ENCODE assay signal across 7 mouse cellular contexts in the genomic region with DNA sequence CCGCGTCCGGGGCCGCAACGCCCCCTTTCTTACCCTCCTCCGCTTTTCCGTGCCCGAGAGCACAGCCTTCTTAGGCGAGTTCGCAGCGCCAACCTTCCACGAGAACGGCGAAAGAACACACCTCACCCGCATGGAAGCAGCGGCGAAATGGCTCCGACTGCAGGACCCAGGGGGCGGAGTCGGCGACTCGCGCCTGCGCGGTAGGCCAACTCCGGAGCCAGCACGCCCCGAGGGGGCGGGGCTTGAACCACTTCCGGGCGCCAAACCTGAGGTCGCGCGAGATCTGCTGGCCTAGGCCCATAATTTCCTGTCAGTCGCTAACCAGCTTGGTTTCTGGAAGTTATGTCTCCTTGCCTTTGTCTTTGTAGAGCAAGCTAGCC. TPM values are rescaled to one million over a fixed set of nuclear protein-coding genes. Genes with fewer than 3 reads are reported as not detected.
A peak's percentile ranks its signal among the peaks of the same experiment; 100 is the strongest.
DNase-seq lines count a peak whose midpoint lies in the region; ATAC-seq lines count a peak whose summit lies in the region.

Gene Dhx9, minus strand, starts transcription at position 161 of the 380 bp plus-strand sequence.

- H3K36me3 ChIP-seq in intestine, embryonic 15.5 days, result no peaks in the 10 kb centered on the region
- H3K36me3 ChIP-seq in midbrain, embryonic 10.5 days, result peaks cover 20% of the 10 kb centered on the region

- H3K9me3 ChIP-seq in intestine, embryonic 15.5 days, result no peaks in the 10 kb centered on the region
- no peaks in the 10 kb centered on the region for H3K9me3 ChIP-seq in midbrain, embryonic 10.5 days (replicated peaks)

- DNase-seq in adrenal gland, adult 2 months, result peak; percentile 98
- peak; percentile 94 for DNase-seq in embryo, embryonic 11.5 days (ENCODE audit: low read depth, low spot score)
- peak; percentile 97 to 99 for DNase-seq in gastrocnemius, postnatal 36 days
- DNase-seq in left cerebral cortex, postnatal 25 days (ENCODE audit: low spot score in 2 of 2), result peak; percentile 98 to 99
- peak; percentile 98 for DNase-seq in midbrain, embryonic 10.5 days (ENCODE audit: low spot score)
- peak; percentile 99 for DNase-seq in right cerebral cortex, postnatal 4 days

- peak; percentile 92 for ATAC-seq in intestine, embryonic 15.5 days

- 0 out of 2 replicates have a peak, but pooled peaks cover 5% of the 10 kb centered on the region for H3K4me1 ChIP-seq in intestine, embryonic 15.5 days (replicated peaks)
- peaks cover 31% of the 10 kb centered on the region for H3K4me1 ChIP-seq in midbrain, embryonic 10.5 days

- peak within 1 kb of the TSS; percentile 100 for H3K4me3 ChIP-seq in intestine, embryonic 15.5 days (replicated peaks)
- peak within 1 kb of the TSS; percentile 100 for H3K4me3 ChIP-seq in midbrain, embryonic 10.5 days

- H3K27ac ChIP-seq in intestine, embryonic 15.5 days, result peak within 1 kb of the TSS; percentile 90
- peak within 1 kb of the TSS; percentile 100 for H3K27ac ChIP-seq in midbrain, embryonic 10.5 days (replicated peaks)

- no peaks in the 10 kb centered on the region for H3K27me3 ChIP-seq in intestine, embryonic 15.5 days (replicated peaks)
- no peaks in the 10 kb centered on the region for H3K27me3 ChIP-seq in midbrain, embryonic 10.5 days (ENCODE audit: low read depth, poor library complexity, severe bottlenecking)

- H3K9ac ChIP-seq in intestine, embryonic 15.5 days, result peak within 1 kb of the TSS; percentile 100

- intact Hi-C loops in gastrocnemius, postnatal 36 days (cut with DNase I), result no loop called here
- intact Hi-C loops in left cerebral cortex, postnatal 25 days (cut with DNase I), result loop anchor here (10.0 kb wide), 1 partner anchor 257 kb away; the partner anchor contains the start of genes Rgs16 and Rnasel

- WGBS in intestine, embryonic 15.5 days, result under 1% methylated on average over 35 of the region's 35 CpGs
- under 1% methylated on average over 35 of the region's 35 CpGs for WGBS in midbrain, embryonic 10.5 days

- H3K4me2 ChIP-seq in intestine, embryonic 15.5 days (replicated peaks), result peak within 1 kb of the TSS; percentile 64

RNA-seq across cellular contexts. Expression of gene Dhx9, which starts in this region (rescaled TPM):
- 100 to 1,000 TPM in 1 of 2 experiments, 10 to 100 TPM in 1; 98.3 to 113 TPM for total RNA-seq in adrenal gland, adult 2 months (2021)
- polyA plus RNA-seq in adrenal gland, adult 2 months (2012; rRNA removed), result 1.4 and 2.2 TPM in 2 replicates
- 10 to 100 TPM; 24.7 to 29.1 TPM for total RNA-seq in gastrocnemius, postnatal 36 days (2021)
- polyA plus RNA-seq in intestine, embryonic 15.5 days (2015; fragmentation: Nextera tagmentation; extraction: Ambion mirVana), result 26.6 and 30.6 TPM in 2 replicates
- 100 to 1,000 TPM; 100 to 102 TPM for total RNA-seq in left cerebral cortex, postnatal 25 days (2021)
- 39.4 and 40.7 TPM in 2 replicates for polyA plus RNA-seq in midbrain, embryonic 10.5 days (2016; fragmentation: Nextera tagmentation; extraction: Ambion mirVana)

Comparison
In these comparisons a context has a peak if more than half of its experiments do, and no peak if none do; other contexts are left out.
1. Peak in every context shown above with its lines: DNase-seq, ATAC-seq, H3K4me3 ChIP-seq and H3K27ac ChIP-seq.